Mouse (Mus musculus): Measurements from ENCODE around the gene Lrrc34. TPM values are rescaled to one million over a fixed set of nuclear protein-coding genes. Genes with fewer than 3 reads are reported as not detected.

Lrrc34 gene
- total and polyA plus RNA-seq, 3 experiments: not detected

- Histone ChIP-seq H3K9ac (ENCODE audit: insufficient read depth, low read depth) (no peak overlapping the region), H3K4me1 (ENCODE audit: control insufficient read depth in 1 of 2, insufficient read depth in 2 of 2) (no peaks in the 10 kb centered on the region), H3K36me3 (replicated peaks in 1 of 2; ENCODE audit: control insufficient read depth in 1 of 2, insufficient read depth in 1 of 2, low read length in 1 of 2) (no peaks in the 10 kb centered on the region), H3K4me3 (replicated peaks in 1 of 3; ENCODE audit: low read depth in 2 of 3, low read length in 2 of 3, poor library complexity in 1 of 3) (no peak overlapping the region), H3K27ac (ENCODE audit: insufficient read depth, low read depth) (no peak overlapping the region), H3K9me3 (replicated peaks; ENCODE audit: low read length) (no peaks in the 10 kb centered on the region), H3K4me2 (ENCODE audit: insufficient read depth, low read depth, poor library complexity, severe bottlenecking) (no peak overlapping the region), H3K79me2 (replicated peaks; ENCODE audit: control insufficient read depth, extremely low read depth, insufficient read depth, poor library complexity, severe bottlenecking) (no peaks in the 10 kb centered on the region), H3K27me3 (replicated peaks) (no peaks in the 10 kb centered on the region)
- dilution Hi-C loops (cut with MboI; ENCODE audit: extremely low pct_ligation_motif_present, extremely low pct_unique_long_range_greater_than_20kb, low sequenced_read_pairs): no loop called here
- in situ Hi-C loops (cut with MboI; ENCODE audit: low pct_ligation_motif_present, low pct_unique_long_range_greater_than_20kb, low sequenced_read_pairs): no loop called here
- DNase-seq (ENCODE audit: extremely low read depth): no peak
- TF ChIP-seq MEF2A (IDR thresholded peaks at IDR 0.05; ENCODE audit: borderline replicate concordance, low read depth, low read length): no peak
- TF ChIP-seq ETS1 (conservative IDR thresholded peaks at IDR 0.05; ENCODE audit: low read depth, low read length): no peak
- TF ChIP-seq ZKSCAN1 (IDR thresholded peaks at IDR 0.05; ENCODE audit: borderline replicate concordance, low read depth, low read length): no peak
- TF ChIP-seq TBP (conservative IDR thresholded peaks at IDR 0.05; ENCODE audit: low read depth, low read length): no peak
- TF ChIP-seq ZMIZ1 (IDR thresholded peaks at IDR 0.05; ENCODE audit: low read depth, low read length): no peak
- TF ChIP-seq IRF4 (IDR thresholded peaks at IDR 0.05; ENCODE audit: low read depth, low read length): no peak
- no peak for TF ChIP-seq RCOR1 (conservative IDR thresholded peaks at IDR 0.05; ENCODE audit: low read depth, low read length)
- TF ChIP-seq PAX5 (IDR thresholded peaks at IDR 0.05; ENCODE audit: low read length): no peak
- TF ChIP-seq JUN (IDR thresholded peaks at IDR 0.05; ENCODE audit: insufficient read depth, low read depth, low read length): no peak
- no peak for TF ChIP-seq UBTF (IDR thresholded peaks at IDR 0.05; ENCODE audit: low read depth, low read length)
- TF ChIP-seq ELF1 (IDR thresholded peaks at IDR 0.05; ENCODE audit: low read depth, low read length): no peak
- TF ChIP-seq CHD1 (IDR thresholded peaks at IDR 0.05; ENCODE audit: low read depth, low read length): no peak
- no peak for TF ChIP-seq MXI1 (IDR thresholded peaks at IDR 0.05; ENCODE audit: low read depth, low read length)
- TF ChIP-seq RAD21 (IDR thresholded peaks at IDR 0.05; ENCODE audit: low read depth, low read length): no peak
- no peak for TF ChIP-seq CTCF (conservative IDR thresholded peaks at IDR 0.05 in 1 of 2, IDR thresholded peaks at IDR 0.05 in 1 of 2; ENCODE audit: low read depth in 2 of 2, low read length in 2 of 2)
- no peak for TF ChIP-seq BHLHE40 (IDR thresholded peaks at IDR 0.05; ENCODE audit: low read depth, low read length)
- TF ChIP-seq MYC (IDR thresholded peaks at IDR 0.05; ENCODE audit: low read depth, low read length): no peak
- TF ChIP-seq KAT2A (IDR thresholded peaks at IDR 0.05; ENCODE audit: insufficient replicate concordance, low read length): no peak
- no peak for TF ChIP-seq HCFC1 (IDR thresholded peaks at IDR 0.05; ENCODE audit: low read depth, low read length)
- no peak for TF ChIP-seq SMC3 (IDR thresholded peaks at IDR 0.05; ENCODE audit: low read depth, low read length)
Measured at GRCm38 (mm10) chr3:30687216-30687615, 39.5 kb upstream of the Lrrc34 start.

GRCm38 (mm10) chr3:30683190-30683589 lies 35.5 kb upstream of the Lrrc34 start:
- H3K79me2 ChIP-seq (replicated peaks; ENCODE audit: control insufficient read depth, extremely low read depth, insufficient read depth, poor library complexity, severe bottlenecking): no peaks in the 10 kb centered on the region
- H3K9me3 ChIP-seq (replicated peaks; ENCODE audit: low read length): no peaks in the 10 kb centered on the region
- no peak for DNase-seq (ENCODE audit: extremely low read depth)
- no peak overlapping the region for H3K27ac ChIP-seq (ENCODE audit: insufficient read depth, low read depth)
- H3K4me2 ChIP-seq (ENCODE audit: insufficient read depth, low read depth, poor library complexity, severe bottlenecking): no peak overlapping the region
- H3K4me3 ChIP-seq (replicated peaks in 1 of 3; ENCODE audit: low read depth in 2 of 3, low read length in 2 of 3, poor library complexity in 1 of 3): no peak overlapping the region
- dilution Hi-C loops (cut with MboI; ENCODE audit: extremely low pct_ligation_motif_present, extremely low pct_unique_long_range_greater_than_20kb, low sequenced_read_pairs): no loop called here
- no peaks in the 10 kb centered on the region for H3K27me3 ChIP-seq (replicated peaks)
- in situ Hi-C loops (cut with MboI; ENCODE audit: low pct_ligation_motif_present, low pct_unique_long_range_greater_than_20kb, low sequenced_read_pairs): no loop called here
- H3K36me3 ChIP-seq (replicated peaks in 1 of 2; ENCODE audit: control insufficient read depth in 1 of 2, insufficient read depth in 1 of 2, low read length in 1 of 2): no peaks in the 10 kb centered on the region
- H3K4me1 ChIP-seq (ENCODE audit: control insufficient read depth in 1 of 2, insufficient read depth in 2 of 2): no peaks in the 10 kb centered on the region
- no peak for TF ChIP-seq ZC3H11A (IDR thresholded peaks at IDR 0.05; ENCODE audit: low read depth, low read length)
- TF ChIP-seq CHD1 (IDR thresholded peaks at IDR 0.05; ENCODE audit: low read depth, low read length): no peak
- TF ChIP-seq ETS1 (conservative IDR thresholded peaks at IDR 0.05; ENCODE audit: low read depth, low read length): no peak
- no peak for TF ChIP-seq E2F4 (IDR thresholded peaks at IDR 0.05; ENCODE audit: insufficient replicate concordance, low read depth, low read length)
- TF ChIP-seq IRF4 (IDR thresholded peaks at IDR 0.05; ENCODE audit: low read depth, low read length): no peak
- no peak for TF ChIP-seq ZNF384 (IDR thresholded peaks at IDR 0.05; ENCODE audit: low read depth, low read length)
- TF ChIP-seq BHLHE40 (IDR thresholded peaks at IDR 0.05; ENCODE audit: low read depth, low read length): no peak
- TF ChIP-seq USF2 (conservative IDR thresholded peaks at IDR 0.05; ENCODE audit: low read depth, low read length): no peak
- no peak for TF ChIP-seq ZKSCAN1 (IDR thresholded peaks at IDR 0.05; ENCODE audit: borderline replicate concordance, low read depth, low read length)
- no peak for TF ChIP-seq TCF12 (IDR thresholded peaks at IDR 0.05; ENCODE audit: low read depth, low read length)
- TF ChIP-seq SMC3 (IDR thresholded peaks at IDR 0.05; ENCODE audit: low read depth, low read length): no peak
- TF ChIP-seq POLR2AphosphoS2 (IDR thresholded peaks at IDR 0.05; ENCODE audit: low read depth, low read length): no peak
- no peak for TF ChIP-seq USF1 (IDR thresholded peaks at IDR 0.05; ENCODE audit: low read depth, low read length)
- no peak for TF ChIP-seq MXI1 (IDR thresholded peaks at IDR 0.05; ENCODE audit: low read depth, low read length)
- TF ChIP-seq JUN (IDR thresholded peaks at IDR 0.05; ENCODE audit: insufficient read depth, low read depth, low read length): no peak
- no peak overlapping the region for H3K9ac ChIP-seq (ENCODE audit: insufficient read depth, low read depth)
